Mouse (Mus musculus) heart, embryonic 11.5 days (tissue): ENCODE data around the gene Klrc3. TPM values are rescaled to one million over a fixed set of nuclear protein-coding genes. Genes with fewer than 3 reads are reported as not detected.

Experiments used
- ATAC-seq: fragments of 200-750 bp; cut with Nextera tagmentation; replicated peaks from 2 replicates; pipeline ENCODE4 v1.8.0; 2017; ENCODE audit warnings: moderate library complexity; ENCODE audit not compliant: insufficient number of reproducible peaks, low FRiP score, low TSS enrichment
- H3K27ac ChIP-seq: fragments of 300-500 bp; sonication (generic); 2 replicates; pipeline ENCODE4 v1.5.1; 2014; ENCODE audit warnings: mild to moderate bottlenecking, low read depth, low read length
- H3K27me3 ChIP-seq: fragments of 300-500 bp; sonication (generic); 2 replicates; pipeline ENCODE4 v1.6.1; 2014; ENCODE audit warnings: mild to moderate bottlenecking, low read length, mixed read lengths; ENCODE audit not compliant: control insufficient read depth, insufficient read depth
- H3K36me3 ChIP-seq: fragments of 300-500 bp; sonication (generic); 2 replicates; pipeline ENCODE4 v1.6.1; 2014; ENCODE audit warnings: mild to moderate bottlenecking, low read length, moderate library complexity, mixed read lengths; ENCODE audit not compliant: control insufficient read depth, insufficient read depth
- H3K4me1 ChIP-seq: fragments of 300-500 bp; sonication (generic); 2 replicates; pipeline ENCODE4 v1.6.1; 2014; ENCODE audit warnings: low read length; ENCODE audit not compliant: control insufficient read depth, insufficient read depth
- H3K4me2 ChIP-seq: fragments of 300-500 bp; sonication (generic); 2 replicates; pipeline ENCODE4 v1.6.1; 2014; ENCODE audit warnings: mild to moderate bottlenecking, moderate library complexity
- H3K4me3 ChIP-seq: fragments of 300-500 bp; sonication (generic); 2 replicates; pipeline ENCODE4 v1.5.1; 2014; ENCODE audit warnings: low read depth, low read length
- H3K9ac ChIP-seq: fragments of 300-500 bp; sonication (generic); 2 replicates; pipeline ENCODE4 v1.6.1; 2014; ENCODE audit warnings: mild to moderate bottlenecking, low read depth, low read length, moderate library complexity
- H3K9me3 ChIP-seq: fragments of 300-500 bp; sonication (generic); replicated peaks from 2 replicates; pipeline ENCODE4 v1.6.1; 2016; ENCODE audit warnings: low read length; ENCODE audit not compliant: control insufficient read depth
- WGBS: fragments of 180-500 bp; shearing (Covaris S2); extraction: QIAGEN DNeasy Blood & Tissue Kit; methylation state at CpG from one replicate; pipeline ENCODE4 v1.1.7; 2014; ENCODE audit not compliant: insufficient replicate concordance; 5-methylcytosine and 5-hydroxymethylcytosine counted together
- microRNA-seq: library from miRNA; unstranded; fragments of <30 nt; microRNA quantifications from one replicate; pipeline ENCODE4, GENCODE M21; 2016; ENCODE audit warnings: borderline number of aligned reads
- polyA plus RNA-seq: library from polyadenylated mRNA; unstranded; fragments of >200 nt; fragmentation: Nextera tagmentation; extraction: Ambion mirVana; gene quantifications from 2 replicates; pipeline ENCODE4 v1.2.1, GENCODE M21; 2014

The Klrc3 gene
- polyA plus RNA-seq, 1 experiment from 2014 or later, result not detected

GRCm38 (mm10) chr6:129608372-129608771 is 34.8 kb downstream of the Klrc3 start:
- H3K27ac ChIP-seq, result no peak overlapping the region
- no peaks in the 10 kb centered on the region for H3K36me3 ChIP-seq
- no peak for ATAC-seq
- no peak overlapping the region for H3K4me3 ChIP-seq
- H3K9ac ChIP-seq, result no peak overlapping the region
- no peaks in the 10 kb centered on the region for H3K27me3 ChIP-seq
- no peaks in the 10 kb centered on the region for H3K9me3 ChIP-seq
- H3K4me1 ChIP-seq, result no peaks in the 10 kb centered on the region
- no peak overlapping the region for H3K4me2 ChIP-seq

- H3K27me3 ChIP-seq, result no peaks in the 10 kb centered on the region
- no peaks in the 10 kb centered on the region for H3K36me3 ChIP-seq
- H3K9ac ChIP-seq, result no peak within 1 kb of the TSS
- H3K4me1 ChIP-seq, result no peaks in the 10 kb centered on the region
- ATAC-seq, result no peak
- H3K4me2 ChIP-seq, result no peak within 1 kb of the TSS
- no peak within 1 kb of the TSS for H3K27ac ChIP-seq
- H3K9me3 ChIP-seq, result no peaks in the 10 kb centered on the region
- H3K4me3 ChIP-seq, result no peak within 1 kb of the TSS
- WGBS, result 68% methylated on average over 3 of the region's 3 CpGs
Measured at GRCm38 (mm10) chr6:129591508-129591907, 51.6 kb downstream of the Klrc3 start, which contains the start of gene Klrd1. Gene Klrd1 (plus strand): TSS chr6:129591782.

Small RNAs within 50 kb of the gene (microRNA-seq; reads per million reads assigned to microRNA genes)
- gene Mir680-1, result not detected

Other genes starting within 250 kb of the Klrc3 start
- gene Clec1b, start 246.0 kb downstream of the Klrc3 start, polyA plus RNA-seq, result 7.4 and 8.8 TPM in 2 replicates
- gene Clec9a, start 234.5 kb downstream of the Klrc3 start, polyA plus RNA-seq, result 0.23 and 0.36 TPM in 2 replicates
- 0.18 and 0.86 TPM in 2 replicates for gene Clec1a, start 191.3 kb downstream of the Klrc3 start, polyA plus RNA-seq
- 0.26 and 0.35 TPM in 2 replicates for gene Olr1, start 136.2 kb downstream of the Klrc3 start, polyA plus RNA-seq
- not detected in 2 replicates for gene Tmem52b, start 130.8 kb downstream of the Klrc3 start, polyA plus RNA-seq
- gene Gabarapl1, start 110.2 kb downstream of the Klrc3 start, polyA plus RNA-seq, result 12.5 and 15.4 TPM in 2 replicates
- gene Klre1, start 65.4 kb downstream of the Klrc3 start, polyA plus RNA-seq, result not detected in 2 replicates
- not detected in 2 replicates for gene Klrd1, start 51.6 kb downstream of the Klrc3 start, polyA plus RNA-seq
- gene Klrk1, start 19.5 kb downstream of the Klrc3 start, polyA plus RNA-seq, result not detected in 2 replicates
- gene Klrc2, start 17.4 kb upstream of the Klrc3 start, polyA plus RNA-seq, result not detected in 2 replicates
- not detected in 2 replicates for gene Klrc1, start 35.6 kb upstream of the Klrc3 start, polyA plus RNA-seq
- not detected in 2 replicates for gene Klri1, start 73.8 kb upstream of the Klrc3 start, polyA plus RNA-seq
- gene Klri2, start 97.1 kb upstream of the Klrc3 start, polyA plus RNA-seq, result not detected in 2 replicates
- gene Gm156, start 140.9 kb upstream of the Klrc3 start, polyA plus RNA-seq, result not detected in 2 replicates
- gene Gm17631, start 219.3 kb upstream of the Klrc3 start, polyA plus RNA-seq, result not detected in 2 replicates
- not detected in 2 replicates for gene Klra17, start 233.3 kb upstream of the Klrc3 start, polyA plus RNA-seq